16 mouse cellular contexts compared by ENCODE assay signal in genomic region chr10:84490115-84490514, GRCm38 (mm10). TPM values are rescaled to one million over a fixed set of nuclear protein-coding genes. Genes with fewer than 3 reads are reported as not detected.
"Had no signal": no experiment of that assay in that cellular context is flagged by ENCODE, and none has a peak within 500 bp of the region (broad histone marks: within the 10 kb centered on the region; RNA-seq: fewer than 3 reads in every experiment).

No protein-coding gene starts in this region.

- H3K4me3 ChIP-seq: limb, embryonic 13.5 days; midbrain, embryonic 13.5 days; neural tube, embryonic 15.5 days had no signal

- H3K9me3 ChIP-seq: limb, embryonic 13.5 days; midbrain, embryonic 13.5 days; neural tube, embryonic 15.5 days had no signal

- H3K9ac ChIP-seq: limb, embryonic 13.5 days; lung, embryonic 14.5 days; midbrain, embryonic 13.5 days; neural tube, embryonic 15.5 days had no signal

- H3K36me3 ChIP-seq: limb, embryonic 13.5 days; midbrain, embryonic 13.5 days; neural tube, embryonic 15.5 days had no signal

- H3K27ac ChIP-seq: limb, embryonic 13.5 days; midbrain, embryonic 13.5 days; neural tube, embryonic 15.5 days; stomach, postnatal 0 days had no signal

- H3K4me1 ChIP-seq: limb, embryonic 13.5 days; midbrain, embryonic 13.5 days; neural tube, embryonic 15.5 days had no signal

- H3K27me3 ChIP-seq: limb, embryonic 13.5 days; midbrain, embryonic 13.5 days; neural tube, embryonic 15.5 days had no signal

- H3K4me2 ChIP-seq: limb, embryonic 13.5 days; liver, embryonic 11.5 days; lung, embryonic 14.5 days; midbrain, embryonic 13.5 days; neural tube, embryonic 15.5 days had no signal

- ATAC-seq: inflammation-experienced regulatory T-cells, adult 6 months; intestine, postnatal 0 days; midbrain, embryonic 13.5 days had no signal

- DNase-seq: kidney, adult 8-10 months; layer of hippocampus, adult 9-11 months; layer of hippocampus, postnatal 36 days; lung, embryonic 14.5 days; lung, postnatal 10 days; lung, postnatal 4 days; right cerebral cortex, adult 18-20 months; thymus, adult 2 months; thymus, postnatal 25 days had no signal

RNA-seq across cellular contexts. Expression of gene Nuak1, which starts 49.7 kb away (rescaled TPM):
- polyA plus RNA-seq: inflammation-experienced regulatory T-cells, adult 6 months had no signal
